16 mouse cellular contexts compared by ENCODE assay signal in genomic region chr8:79185488-79185887, GRCm38 (mm10).
"Had no signal": no experiment of that assay in that cellular context is flagged by ENCODE, and none has a peak within 500 bp of the region (broad histone marks: within the 10 kb centered on the region; RNA-seq: fewer than 3 reads in every experiment).

No protein-coding gene starts in this region.

- H3K4me1 ChIP-seq: lung, embryonic 15.5 days; megakaryocyte, embryonic 14.5 days; midbrain, embryonic 12.5 days; neural tube, embryonic 12.5 days; stomach, embryonic 15.5 days had no signal

- H3K9me3 ChIP-seq: lung, embryonic 15.5 days; megakaryocyte, embryonic 14.5 days; midbrain, embryonic 12.5 days; neural tube, embryonic 12.5 days; stomach, embryonic 15.5 days had no signal

- H3K27ac ChIP-seq: lung, embryonic 15.5 days; macrophage; midbrain, embryonic 12.5 days; neural tube, embryonic 12.5 days; stomach, embryonic 15.5 days had no signal

- H3K4me3 ChIP-seq: lung, embryonic 15.5 days; megakaryocyte, embryonic 14.5 days; midbrain, embryonic 12.5 days; neural tube, embryonic 12.5 days; stomach, embryonic 15.5 days had no signal

- H3K9ac ChIP-seq: liver, postnatal 0 days; lung, embryonic 15.5 days; midbrain, embryonic 12.5 days; neural tube, embryonic 12.5 days; stomach, embryonic 15.5 days had no signal

- ATAC-seq: liver, postnatal 0 days; lung, postnatal 0 days had no signal

- H3K4me2 ChIP-seq: lung, embryonic 15.5 days; midbrain, embryonic 12.5 days; neural tube, embryonic 12.5 days; stomach, embryonic 15.5 days had no signal

- H3K27me3 ChIP-seq: lung, embryonic 15.5 days; megakaryocyte, embryonic 14.5 days; midbrain, embryonic 12.5 days; neural tube, embryonic 12.5 days; stomach, embryonic 15.5 days had no signal

- DNase-seq: liver, postnatal 0 days; lung, adult 2 months; lung, postnatal 14 days; lung, postnatal 36 days; midbrain, embryonic 14.5 days; right cerebral cortex, postnatal 14 days; thymus, adult 18-20 months; thymus, postnatal 14 days; thymus, postnatal 36 days had no signal
